Mouse (Mus musculus) heart, embryonic 14.5 days (tissue): ENCODE data around the gene Ap1s2. TPM values are rescaled to one million over a fixed set of nuclear protein-coding genes. Genes with fewer than 3 reads are reported as not detected.

Experiments
- ATAC-seq: fragments of 200-750 bp; cut with Nextera tagmentation; 2 replicates; pipeline ENCODE4 v1.8.0; 2017; ENCODE audit warnings: low read depth, moderate TSS enrichment; ENCODE audit not compliant: insufficient number of reproducible peaks, insufficient read depth, low FRiP score
- H3K27ac ChIP-seq, 2 experiments: fragments of 200-500 bp in 1 of 2; fragments of 300-500 bp in 1 of 2; sonication (generic) in 1 of 2; replicated peaks in 1 of 2; 2 replicates each; pipeline ENCODE4 v1.5.1; 2012 to 2014; ENCODE audit warnings: low read depth in 2 of 2, low read length in 2 of 2, control low read depth in 1 of 2, mild to moderate bottlenecking in 1 of 2, mixed read lengths in 1 of 2; ENCODE audit not compliant: control insufficient read depth in 1 of 2, insufficient read depth in 1 of 2
- H3K27me3 ChIP-seq: fragments of 300-500 bp; sonication (generic); 2 replicates; pipeline ENCODE4 v1.6.1; 2014; ENCODE audit warnings: mild to moderate bottlenecking, low read length, control low read depth; ENCODE audit not compliant: control insufficient read depth, insufficient read depth
- H3K36me3 ChIP-seq: fragments of 300-500 bp; sonication (generic); 2 replicates; pipeline ENCODE4 v1.6.1; 2014; ENCODE audit warnings: mild to moderate bottlenecking, control low read depth, low read length, mixed read lengths; ENCODE audit not compliant: control insufficient read depth, insufficient read depth
- H3K4me1 ChIP-seq, 2 experiments: fragments of 200-500 bp in 1 of 2; fragments of 300-500 bp in 1 of 2; sonication (generic) in 1 of 2; 2 replicates each; pipeline ENCODE4 v1.6.1; 2012 to 2014; ENCODE audit warnings: low read length in 2 of 2, control low read depth in 1 of 2, mixed read lengths in 1 of 2; ENCODE audit not compliant: control insufficient read depth in 2 of 2, insufficient read depth in 2 of 2
- H3K4me2 ChIP-seq: fragments of 300-500 bp; sonication (generic); 2 replicates; pipeline ENCODE4 v1.6.1; 2014; ENCODE audit warnings: mild to moderate bottlenecking, low read length
- H3K4me3 ChIP-seq, 2 experiments: fragments of 200-500 bp in 1 of 2; fragments of 300-500 bp in 1 of 2; sonication (generic) in 1 of 2; 2 replicates each; pipeline ENCODE4 v1.5.1; 2012 to 2014; ENCODE audit warnings: low read length in 2 of 2, mild to moderate bottlenecking in 2 of 2, control low read depth in 1 of 2, low read depth in 1 of 2, moderate library complexity in 1 of 2; ENCODE audit not compliant: control insufficient read depth in 1 of 2, insufficient read depth in 1 of 2
- H3K9ac ChIP-seq: fragments of 300-500 bp; sonication (generic); 2 replicates; pipeline ENCODE4 v1.6.1; 2014; ENCODE audit warnings: mild to moderate bottlenecking, low read length
- H3K9me3 ChIP-seq: fragments of 300-500 bp; sonication (generic); 2 replicates; pipeline ENCODE4 v1.6.1; 2016; ENCODE audit warnings: low read length, control low read depth; ENCODE audit not compliant: control insufficient read depth
- WGBS: fragments of 180-500 bp; shearing (Covaris S2); extraction: QIAGEN DNeasy Blood & Tissue Kit; methylation state at CpG from one replicate; pipeline ENCODE4 v1.1.7; 2014; 5-methylcytosine and 5-hydroxymethylcytosine counted together
- polyA plus RNA-seq: library from polyadenylated mRNA; unstranded; fragments of >200 nt; fragmentation: Nextera tagmentation; extraction: Ambion mirVana; gene quantifications from 2 replicates; pipeline ENCODE4 v1.2.1, GENCODE M21; 2014

Gene Ap1s2
- polyA plus RNA-seq: 20.5 and 22.0 TPM in 2 replicates

DNA sequence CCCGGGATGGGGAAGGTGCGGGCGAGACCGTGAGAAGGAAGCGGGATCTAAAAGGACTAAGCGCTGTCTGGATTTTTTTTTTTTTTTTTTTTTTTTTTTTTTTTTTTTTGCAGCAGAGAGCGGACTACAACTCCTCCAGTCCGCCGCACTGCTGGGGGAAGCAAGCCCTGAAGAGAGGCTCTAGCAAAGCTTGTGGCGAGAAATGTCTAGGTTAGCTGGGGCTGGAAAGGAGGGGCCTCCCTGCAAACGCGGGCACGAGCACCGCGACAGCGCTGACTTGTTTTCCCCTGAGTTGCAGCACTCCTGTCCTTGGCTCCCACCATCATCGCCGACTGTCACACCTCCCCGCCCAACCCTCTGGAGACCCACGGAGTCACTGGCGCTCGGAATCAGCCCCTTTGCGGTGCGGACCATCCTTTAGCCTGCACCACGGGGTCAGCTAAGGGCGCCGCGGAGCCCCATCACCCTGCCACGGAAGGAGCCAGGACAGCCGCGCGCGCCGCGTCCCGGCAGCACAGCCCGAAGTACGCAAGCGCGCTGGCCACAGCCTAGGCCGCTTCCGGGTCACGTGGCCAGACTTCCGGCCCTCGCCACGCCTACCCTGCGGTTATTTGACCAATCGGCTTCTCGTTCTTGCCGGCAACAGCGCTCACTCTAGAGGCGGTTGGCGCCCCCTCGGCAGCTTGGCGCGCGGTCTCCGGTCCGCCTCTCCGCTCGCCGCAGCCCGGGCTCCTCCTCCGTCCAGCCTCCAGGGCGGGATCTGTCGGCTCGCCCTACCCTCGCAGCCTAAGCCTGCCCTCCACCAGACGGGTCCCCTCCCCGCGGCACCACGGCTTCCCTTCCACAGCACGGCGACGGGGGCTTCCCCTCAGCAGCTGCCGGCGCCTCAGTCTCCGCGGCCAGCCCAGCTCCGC, at the start of gene Ap1s2:
Gene Ap1s2 (plus strand): TSS at position 681 of the 914 bp plus-strand sequence.
- 16% methylated on average over 74 of the region's 80 CpGs for WGBS
- peak within 1 kb of the TSS; percentile 65 to 73 for H3K4me3 ChIP-seq

DNA sequence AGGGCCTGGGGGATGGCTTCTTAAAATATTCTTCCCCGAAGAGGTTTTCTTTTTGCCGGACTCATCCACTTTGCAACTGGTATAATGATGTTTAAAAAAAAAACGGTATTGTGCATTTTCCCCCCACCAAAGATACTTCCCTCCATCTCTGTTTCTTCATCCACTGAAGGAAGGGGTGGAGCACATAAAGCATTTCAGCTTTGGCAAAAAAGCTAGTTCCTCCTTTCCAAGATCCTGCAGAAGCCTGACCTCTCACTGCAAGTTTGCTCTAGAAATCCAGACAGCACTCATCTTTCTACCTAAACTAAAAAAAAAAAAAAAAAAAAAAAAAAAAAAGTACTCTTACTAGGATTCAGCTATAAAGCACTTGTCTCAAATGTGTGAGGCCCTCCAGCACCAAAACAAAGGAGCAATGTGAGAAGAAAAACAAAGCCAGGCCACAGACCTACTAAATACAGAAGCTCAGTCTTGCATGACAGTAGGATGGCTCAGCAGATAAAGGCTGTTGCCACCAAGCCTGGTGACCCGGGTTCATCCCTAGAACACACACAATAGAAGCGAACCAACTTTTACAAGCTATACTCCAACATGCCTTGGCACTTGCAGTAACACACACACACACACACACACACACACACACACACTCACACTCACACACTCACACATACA, 41.0 kb upstream of the Ap1s2 start:
- WGBS: 62% methylated on average over 5 of the region's 5 CpGs
- H3K9me3 ChIP-seq: no peaks in the 10 kb centered on the region

More for the DNA sequence above, at the start of gene Ap1s2:
- Histone ChIP-seq H3K4me1 (no peaks in the 10 kb centered on the region; a peak in 1 of 4 replicates), H3K9ac (peak within 1 kb of the TSS; percentile 74), H3K36me3 (no peaks in the 10 kb centered on the region), H3K9me3 (no peaks in the 10 kb centered on the region), H3K4me2 (peak within 1 kb of the TSS; percentile 70), H3K27me3 (no peaks in the 10 kb centered on the region), H3K27ac (peak within 1 kb of the TSS; percentile 59 to 75)
- peak; percentile 99 for ATAC-seq

DNA sequence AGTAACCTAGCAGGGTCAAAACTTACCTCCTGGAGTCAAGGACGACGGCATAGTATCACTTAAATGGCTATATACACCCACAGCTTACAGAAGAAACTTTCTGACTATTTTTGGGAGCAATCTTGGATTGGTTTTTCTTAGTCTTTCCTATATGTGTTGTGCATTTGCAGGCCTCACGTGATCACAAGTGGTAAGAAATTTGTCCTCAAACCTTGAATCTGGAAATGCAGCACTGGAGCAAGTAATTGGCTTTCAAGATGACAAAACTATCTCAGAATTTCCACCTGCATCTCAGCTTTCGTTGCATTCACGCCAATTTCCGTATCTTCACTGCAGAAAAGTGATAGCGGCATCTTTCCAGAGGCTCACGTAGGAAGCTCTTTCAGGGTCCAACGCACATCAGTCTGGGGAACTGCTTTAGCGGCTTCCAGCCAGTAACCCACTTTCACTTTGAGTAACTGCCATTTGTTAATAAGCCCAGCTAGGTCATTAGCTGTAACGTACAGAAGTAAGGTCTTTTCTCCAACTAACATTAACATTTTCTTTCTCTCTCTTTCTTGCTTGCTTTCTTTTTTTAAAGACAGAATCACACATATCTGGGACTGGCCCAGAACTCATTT, 40.0 kb upstream of the Ap1s2 start:
- Histone ChIP-seq H3K9ac (no peak overlapping the region), H3K4me1 (no peaks in the 10 kb centered on the region), H3K27me3 (no peaks in the 10 kb centered on the region), H3K4me2 (no peak overlapping the region), H3K9me3 (no peaks in the 10 kb centered on the region), H3K27ac (no peak overlapping the region), H3K4me3 (no peak overlapping the region), H3K36me3 (no peaks in the 10 kb centered on the region)
- ATAC-seq: no peak
- 74% methylated on average over 11 of the region's 11 CpGs for WGBS

More for the DNA sequence above, 41.0 kb upstream of the Ap1s2 start:
- no peak for ATAC-seq
- Histone ChIP-seq H3K36me3 (no peaks in the 10 kb centered on the region), H3K27ac (no peak overlapping the region), H3K27me3 (no peaks in the 10 kb centered on the region), H3K4me1 (no peaks in the 10 kb centered on the region), H3K9ac (no peak overlapping the region), H3K4me3 (no peak overlapping the region), H3K4me2 (no peak overlapping the region)

DNA sequence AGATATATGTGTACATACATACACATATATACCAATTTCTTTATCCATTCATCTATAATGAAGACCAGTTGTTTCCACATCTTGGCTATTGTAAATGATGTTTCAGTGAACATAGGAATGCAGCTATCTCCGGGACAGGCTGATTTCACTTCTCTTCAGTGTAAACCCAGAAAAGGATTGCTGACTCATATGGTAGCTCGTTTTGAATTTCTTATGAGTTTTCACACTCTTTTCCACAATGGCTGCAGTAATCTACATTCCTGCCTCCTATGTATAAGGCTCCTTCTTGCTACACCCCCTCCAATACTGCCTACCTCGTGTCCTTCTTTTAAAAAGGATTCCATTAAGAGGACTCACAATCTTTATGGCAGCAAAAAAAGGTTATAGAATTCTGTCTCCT, 32.9 kb upstream of the Ap1s2 start:
- Histone ChIP-seq H3K9me3 (no peaks in the 10 kb centered on the region), H3K27me3 (no peaks in the 10 kb centered on the region), H3K36me3 (no peaks in the 10 kb centered on the region), H3K27ac (no peak overlapping the region), H3K9ac (no peak overlapping the region), H3K4me3 (no peak overlapping the region), H3K4me2 (no peak overlapping the region), H3K4me1 (peaks cover 3 to 4% of the 10 kb centered on the region in 2 experiments; a peak in 2 of 4 replicates)
- WGBS: 76% methylated on average over 3 of the region's 3 CpGs
- no peak for ATAC-seq

DNA sequence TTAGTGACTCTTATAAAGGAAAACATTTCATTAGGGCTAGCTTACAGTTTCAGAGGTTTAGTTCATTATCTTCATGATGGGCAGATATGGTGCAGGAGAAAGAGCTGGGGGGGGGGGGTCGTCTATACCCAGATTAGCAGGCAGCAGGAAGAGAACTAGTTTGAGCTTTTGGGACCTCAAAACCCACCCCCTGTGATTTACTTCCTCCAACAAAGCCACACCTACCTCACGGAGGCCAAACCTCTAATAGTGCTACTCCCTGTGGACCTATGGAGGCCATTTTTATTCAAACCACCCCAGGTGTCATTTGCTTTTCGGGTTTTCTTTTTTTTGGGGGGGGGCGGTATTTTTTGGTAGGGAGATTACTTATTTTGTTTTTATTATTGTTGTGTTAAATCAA, 32.2 kb upstream of the Ap1s2 start:
- ATAC-seq: no peak
- WGBS: 63% methylated on average over 4 of the region's 4 CpGs

DNA sequence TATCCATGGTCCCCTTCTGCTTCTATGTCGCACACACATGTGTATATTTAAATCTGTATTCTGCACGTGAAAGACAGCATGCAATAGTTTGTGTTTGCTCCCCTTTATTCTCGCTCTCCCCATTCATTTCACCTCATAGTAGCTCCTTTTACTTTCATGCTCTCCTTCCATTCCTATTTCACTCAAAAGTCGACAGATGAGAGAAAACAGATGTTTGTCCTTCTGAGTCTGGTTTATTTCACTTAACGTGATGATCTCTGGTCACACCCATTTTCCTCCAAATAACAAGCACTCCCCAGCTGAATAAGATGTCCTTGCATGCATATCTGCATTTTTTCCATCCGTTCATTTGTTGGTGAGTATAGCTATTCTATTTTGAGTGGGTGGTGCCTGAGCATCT, 29.8 kb upstream of the Ap1s2 start:
- Histone ChIP-seq H3K9me3 (no peaks in the 10 kb centered on the region), H3K9ac (no peak overlapping the region), H3K4me3 (no peak overlapping the region), H3K27me3 (no peaks in the 10 kb centered on the region), H3K4me2 (peak overlapping the region; percentile 29), H3K27ac (no peak overlapping the region; a peak in 1 of 4 replicates), H3K36me3 (no peaks in the 10 kb centered on the region), H3K4me1 (peaks cover 3 to 4% of the 10 kb centered on the region in 2 experiments; a peak in 2 of 4 replicates)
- no peak for ATAC-seq
- WGBS: 39% methylated on average over 6 of the region's 6 CpGs

More for the DNA sequence above, 32.2 kb upstream of the Ap1s2 start:
- H3K4me1 ChIP-seq: peaks cover 3 to 4% of the 10 kb centered on the region in 2 experiments; a peak in 2 of 4 replicates
- no peak overlapping the region for H3K4me3 ChIP-seq
- no peak overlapping the region for H3K4me2 ChIP-seq
- no peak overlapping the region for H3K9ac ChIP-seq
- no peaks in the 10 kb centered on the region for H3K27me3 ChIP-seq
- H3K36me3 ChIP-seq: no peaks in the 10 kb centered on the region
- no peaks in the 10 kb centered on the region for H3K9me3 ChIP-seq
- no peak overlapping the region for H3K27ac ChIP-seq

DNA sequence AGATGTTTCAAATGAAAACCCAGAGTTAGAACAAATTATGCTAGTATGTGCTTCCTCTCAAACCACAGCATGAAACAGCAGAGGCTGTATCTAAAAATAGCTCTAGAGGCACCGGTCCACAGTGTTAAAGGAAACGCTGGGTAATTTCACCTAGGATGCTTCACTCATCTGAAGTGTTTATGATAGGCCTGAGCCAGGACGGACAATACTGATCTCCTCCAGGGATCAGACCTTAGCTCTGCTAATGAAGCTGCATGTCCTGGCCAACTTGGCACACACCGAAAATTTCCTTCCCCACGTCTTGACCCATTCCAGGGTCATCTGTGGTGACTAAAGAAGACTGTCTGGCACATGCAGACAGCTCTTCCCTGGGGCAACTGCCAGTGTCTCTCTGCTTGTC, 29.4 kb upstream of the Ap1s2 start:
- Histone ChIP-seq H3K9me3 (no peaks in the 10 kb centered on the region), H3K4me2 (peak overlapping the region; percentile 29), H3K4me1 (peaks cover 3 to 4% of the 10 kb centered on the region in 2 experiments; a peak in 2 of 4 replicates), H3K27ac (peak overlapping the region; percentile 47 to 80; a peak in 3 of 4 replicates), H3K4me3 (no peak overlapping the region), H3K36me3 (no peaks in the 10 kb centered on the region), H3K27me3 (no peaks in the 10 kb centered on the region), H3K9ac (no peak overlapping the region)
- ATAC-seq: no peak
- 28% methylated on average over 5 of the region's 5 CpGs for WGBS
